Mouse (Mus musculus): ENCODE measurements around the gene Tbce. TPM values are rescaled to one million over a fixed set of nuclear protein-coding genes. Genes with fewer than 3 reads are reported as not detected.

The Tbce gene
- total and polyA plus RNA-seq, 3 experiments = 35.3 to 56.9 TPM; not detected in 1

GRCm38 (mm10) chr13:13960211-13960610, 79.2 kb downstream of the Tbce start:
- Histone ChIP-seq H3K36me3 (ENCODE audit: control insufficient read depth in 1 of 2, insufficient read depth in 2 of 2, low read length in 2 of 2) (peaks cover 34 to 55% of the 10 kb centered on the region in 2 experiments), H3K9me3 (replicated peaks; ENCODE audit: insufficient read depth, low read length) (no peaks in the 10 kb centered on the region), H3K4me3 (ENCODE audit: control insufficient read depth in 1 of 2, insufficient read depth in 1 of 2, low read depth in 2 of 2, low read length in 2 of 2) (no peak overlapping the region), H3K4me1 (ENCODE audit: control insufficient read depth in 1 of 2, insufficient read depth in 2 of 2, low read length in 2 of 2) (peaks cover 26 to 43% of the 10 kb centered on the region in 2 experiments), H3K9ac (ENCODE audit: control insufficient read depth, low read depth, low read length, poor library complexity, severe bottlenecking) (no peak overlapping the region), H3K27ac (ENCODE audit: control insufficient read depth, low read depth, low read length) (no peak overlapping the region), H3K79me2 (ENCODE audit: control insufficient read depth, insufficient read depth, low read length, poor library complexity) (peaks cover 72% of the 10 kb centered on the region), H3K27me3 (ENCODE audit: control insufficient read depth in 1 of 2, insufficient read depth in 2 of 2, low read length in 2 of 2) (no peaks in the 10 kb centered on the region)
- TF ChIP-seq MYC (IDR thresholded peaks at IDR 0.05; ENCODE audit: low read depth, low read length) = no peak
- TF ChIP-seq MAZ (IDR thresholded peaks at IDR 0.05; ENCODE audit: low read depth, low read length) = no peak
- TF ChIP-seq E2F4 (IDR thresholded peaks at IDR 0.05; ENCODE audit: borderline replicate concordance, low read depth, low read length) = no peak
- no peak for TF ChIP-seq CTCF (IDR thresholded peaks at IDR 0.05 in 2 of 3, conservative IDR thresholded peaks at IDR 0.05 in 1 of 3; ENCODE audit: control insufficient read depth in 1 of 3, insufficient read depth in 1 of 3, low read depth in 2 of 3, low read length in 3 of 3, poor library complexity in 1 of 3, severe bottlenecking in 1 of 3)
- TF ChIP-seq MAFK (IDR thresholded peaks at IDR 0.05; ENCODE audit: borderline replicate concordance, low read depth, low read length) = no peak
- no peak for TF ChIP-seq USF1 (IDR thresholded peaks at IDR 0.05; ENCODE audit: low read depth, low read length)
- TF ChIP-seq RCOR1 (IDR thresholded peaks at IDR 0.05; ENCODE audit: low read depth, low read length) = no peak
- TF ChIP-seq POLR2AphosphoS5 (IDR thresholded peaks at IDR 0.05; ENCODE audit: borderline replicate concordance, low read depth, low read length) = no peak
- no peak for TF ChIP-seq CHD2 (IDR thresholded peaks at IDR 0.05; ENCODE audit: low read length)
- no peak for TF ChIP-seq MXI1 (IDR thresholded peaks at IDR 0.05; ENCODE audit: low read depth, low read length)
- no peak for TF ChIP-seq EP300 (IDR thresholded peaks at IDR 0.05; ENCODE audit: low read depth in 1 of 2, low read length in 2 of 2)
- TF ChIP-seq ELF1 (IDR thresholded peaks at IDR 0.05; ENCODE audit: low read depth, low read length) = no peak
- TF ChIP-seq SIN3A (IDR thresholded peaks at IDR 0.05; ENCODE audit: low read length) = no peak
- no peak for TF ChIP-seq CHD1 (IDR thresholded peaks at IDR 0.05; ENCODE audit: low read depth, low read length)
- TF ChIP-seq BHLHE40 (IDR thresholded peaks at IDR 0.05; ENCODE audit: borderline replicate concordance, low read depth, low read length) = no peak
- TF ChIP-seq MEF2A (IDR thresholded peaks at IDR 0.05; ENCODE audit: extremely low read depth, insufficient replicate concordance, low read depth, low read length, poor library complexity, severe bottlenecking) = no peak
- no peak for TF ChIP-seq TAL1 (IDR thresholded peaks at IDR 0.05; ENCODE audit: low read length)
- no peak for TF ChIP-seq ZC3H11A (IDR thresholded peaks at IDR 0.05; ENCODE audit: low read depth, low read length)
- no peak for TF ChIP-seq JUND (IDR thresholded peaks at IDR 0.05; ENCODE audit: low read depth, low read length)
- TF ChIP-seq GATA1 (IDR thresholded peaks at IDR 0.05; ENCODE audit: low read depth, low read length) = no peak
- DNase-seq (ENCODE audit: low read depth, low spot score) = no peak

- Histone ChIP-seq H3K4me1 (ENCODE audit: control insufficient read depth in 1 of 2, insufficient read depth in 2 of 2, low read length in 2 of 2) (peaks cover 21 to 24% of the 10 kb centered on the region in 2 experiments), H3K9ac (ENCODE audit: control insufficient read depth, low read depth, low read length, poor library complexity, severe bottlenecking) (no peak overlapping the region), H3K36me3 (ENCODE audit: control insufficient read depth in 1 of 2, insufficient read depth in 2 of 2, low read length in 2 of 2) (peaks cover 20 to 45% of the 10 kb centered on the region in 2 experiments), H3K27ac (ENCODE audit: control insufficient read depth, low read depth, low read length) (no peak overlapping the region), H3K27me3 (ENCODE audit: control insufficient read depth in 1 of 2, insufficient read depth in 2 of 2, low read length in 2 of 2) (no peaks in the 10 kb centered on the region), H3K9me3 (replicated peaks; ENCODE audit: insufficient read depth, low read length) (no peaks in the 10 kb centered on the region), H3K79me2 (ENCODE audit: control insufficient read depth, insufficient read depth, low read length, poor library complexity) (peaks cover 66% of the 10 kb centered on the region), H3K4me3 (ENCODE audit: control insufficient read depth in 1 of 2, insufficient read depth in 1 of 2, low read depth in 2 of 2, low read length in 2 of 2) (peak overlapping the region in 1 of 2 experiments; percentile 97; a peak in 2 of 4 replicates)
- no peak for DNase-seq (ENCODE audit: low read depth, low spot score)
- TF ChIP-seq SMC3 (IDR thresholded peaks at IDR 0.05; ENCODE audit: low read depth, low read length) (no peak), MAFK (IDR thresholded peaks at IDR 0.05; ENCODE audit: borderline replicate concordance, low read depth, low read length) (no peak), RCOR1 (IDR thresholded peaks at IDR 0.05; ENCODE audit: low read depth, low read length) (no peak; the same call in 1 of the 2 replicates), JUND (IDR thresholded peaks at IDR 0.05; ENCODE audit: low read depth, low read length) (no peak), ZC3H11A (IDR thresholded peaks at IDR 0.05; ENCODE audit: low read depth, low read length) (no peak), CTCF (IDR thresholded peaks at IDR 0.05 in 2 of 3, conservative IDR thresholded peaks at IDR 0.05 in 1 of 3; ENCODE audit: control insufficient read depth in 1 of 3, insufficient read depth in 1 of 3, low read depth in 2 of 3, low read length in 3 of 3, poor library complexity in 1 of 3, severe bottlenecking in 1 of 3) (no peak), POLR2AphosphoS5 (IDR thresholded peaks at IDR 0.05; ENCODE audit: borderline replicate concordance, low read depth, low read length) (no peak), NELFE (IDR thresholded peaks at IDR 0.05; ENCODE audit: low read depth, low read length) (no peak), ZKSCAN1 (IDR thresholded peaks at IDR 0.05; ENCODE audit: low read depth, low read length) (no peak), CHD1 (IDR thresholded peaks at IDR 0.05; ENCODE audit: low read depth, low read length) (no peak)
These were observed 82.8 kb downstream of the Tbce start for GRCm38 (mm10) chr13:13956686-13957085.

All from MEL (cell line).